Mouse (Mus musculus) midbrain, postnatal 0 days (tissue): Measurements from ENCODE around the gene Zfp459. TPM values are rescaled to one million over a fixed set of nuclear protein-coding genes. Genes with fewer than 3 reads are reported as not detected.
"Not testable (repeated sequence)": the region's sequence is repeated elsewhere in the genome, so short reads cannot be mapped to it uniquely, and the experiment has no call there.

ENCODE experiments used
- ATAC-seq: fragments of 200-750 bp; cut with Nextera tagmentation; 2 replicates; pipeline ENCODE4 v1.8.0; 2017; ENCODE audit warnings: moderate number of reproducible peaks, mild to moderate bottlenecking, moderate TSS enrichment, moderate library complexity; ENCODE audit not compliant: low FRiP score
- DNase-seq: peaks from one replicate; pipeline ENCODE4 v3.0.0-alpha.2; 2015; ENCODE audit warnings: low spot score
- H3K27ac ChIP-seq: fragments of 300-500 bp; sonication (generic); 2 replicates; pipeline ENCODE4 v1.5.1; 2014; ENCODE audit warnings: low read depth, mild to moderate bottlenecking, low read length, mixed read lengths
- H3K27me3 ChIP-seq: fragments of 300-500 bp; sonication (generic); 2 replicates; pipeline ENCODE4 v1.6.1; 2014; ENCODE audit warnings: low read length, control low read depth, mixed read lengths; ENCODE audit not compliant: insufficient read depth
- H3K36me3 ChIP-seq: fragments of 300-500 bp; sonication (generic); 2 replicates; pipeline ENCODE4 v1.6.1; 2014; ENCODE audit warnings: low read length, control low read depth, mixed read lengths; ENCODE audit not compliant: insufficient read depth
- H3K4me1 ChIP-seq: fragments of 300-500 bp; sonication (generic); 2 replicates; pipeline ENCODE4 v1.6.1; 2014; ENCODE audit warnings: mild to moderate bottlenecking, control low read depth, antibody characterized with exemption, low read length, mixed read lengths; ENCODE audit not compliant: insufficient read depth
- H3K4me2 ChIP-seq: fragments of 300-500 bp; sonication (generic); 2 replicates; pipeline ENCODE4 v1.6.1; 2014; ENCODE audit warnings: low read depth, mild to moderate bottlenecking, low read length, mixed read lengths; ENCODE audit not compliant: poor library complexity, severe bottlenecking
- H3K4me3 ChIP-seq: fragments of 300-500 bp; sonication (generic); 2 replicates; pipeline ENCODE4 v1.5.1; 2014; ENCODE audit warnings: low read depth, mild to moderate bottlenecking, low read length, moderate library complexity
- H3K9ac ChIP-seq: fragments of 300-500 bp; sonication (generic); replicated peaks from 2 replicates; pipeline ENCODE4 v1.6.1; 2014; ENCODE audit warnings: mild to moderate bottlenecking, low read length, moderate library complexity, mixed read lengths; ENCODE audit not compliant: poor library complexity, severe bottlenecking
- H3K9me3 ChIP-seq: fragments of 300-500 bp; sonication (generic); 2 replicates; pipeline ENCODE4 v1.6.1; 2016; ENCODE audit warnings: low read length, control low read depth
- CTCF ChIP-seq: IDR thresholded peaks from 2 replicates; pipeline ENCODE4 v1.5.1; 2016; ENCODE audit warnings: antibody characterized with exemption, mild to moderate bottlenecking
- WGBS: fragments of 180-500 bp; shearing (Covaris S2); extraction: QIAGEN DNeasy Blood & Tissue Kit; methylation state at CpG from one replicate; pipeline ENCODE4 v1.1.7; 2014; 5-methylcytosine and 5-hydroxymethylcytosine counted together
- polyA plus RNA-seq: library from polyadenylated mRNA; unstranded; fragments of >200 nt; fragmentation: Nextera tagmentation; extraction: Ambion mirVana; gene quantifications from 2 replicates; pipeline ENCODE4 v1.2.1, GENCODE M21; 2015
- total RNA-seq: library from RNA; depleted of rRNA; stranded (reverse); fragments of >200 nt; gene quantifications from 2 replicates; pipeline ENCODE4 v1.2.3, GENCODE M21; 2014; rRNA removed

Zfp459 gene
- 1.3 and 6.0 TPM in 2 replicates for total RNA-seq
- polyA plus RNA-seq: 1.2 and 1.3 TPM in 2 replicates

- TF ChIP-seq CTCF: peak; percentile 8; the same call in 1 of the 2 replicates
Measured at GRCm38 (mm10) chr13:67421207-67421857, at the start of gene Zfp459. Gene Zfp459, minus strand, starts transcription at chr13:67421418.

GRCm38 (mm10) chr13:67469274-67469673 lies 48.1 kb upstream of the Zfp459 start:
- 82% methylated on average over 3 of the region's 3 CpGs for WGBS
- peaks cover 9% of the 10 kb centered on the region for H3K9me3 ChIP-seq
- peaks cover 11% of the 10 kb centered on the region for H3K36me3 ChIP-seq
- no peak for DNase-seq
- no peak overlapping the region for H3K27ac ChIP-seq
- H3K27me3 ChIP-seq: no peaks in the 10 kb centered on the region
- H3K4me3 ChIP-seq: no peak overlapping the region
- ATAC-seq: no peak
- no peaks in the 10 kb centered on the region for H3K4me1 ChIP-seq
- H3K9ac ChIP-seq: no peak overlapping the region
- TF ChIP-seq CTCF: no peak
- H3K4me2 ChIP-seq: no peak overlapping the region

More at GRCm38 (mm10) chr13:67421207-67421857, at the start of gene Zfp459:
- H3K9me3 ChIP-seq: no peaks in the 10 kb centered on the region
- DNase-seq: peak; percentile 44
- H3K4me3 ChIP-seq: peak within 1 kb of the TSS; percentile 57
- no peaks in the 10 kb centered on the region for H3K36me3 ChIP-seq
- 2% methylated on average over 22 of the region's 22 CpGs for WGBS
- peak within 1 kb of the TSS; percentile 86 for H3K4me2 ChIP-seq
- no peak within 1 kb of the TSS for H3K27ac ChIP-seq
- peak; percentile 84 for ATAC-seq
- H3K27me3 ChIP-seq: no peaks in the 10 kb centered on the region
- H3K4me1 ChIP-seq: no peaks in the 10 kb centered on the region
- H3K9ac ChIP-seq: peak within 1 kb of the TSS; percentile 33; the same call in 1 of the 2 replicates

- H3K4me3 ChIP-seq, H3K9me3 ChIP-seq, ATAC-seq, DNase-seq, H3K27me3 ChIP-seq, H3K9ac ChIP-seq, H3K27ac ChIP-seq, H3K36me3 ChIP-seq, H3K4me1 ChIP-seq, H3K4me2 ChIP-seq: not testable (repeated sequence)
- WGBS: 85% methylated on average over 2 of the region's 5 CpGs
Measured at GRCm38 (mm10) chr13:67463506-67464185, 42.4 kb upstream of the Zfp459 start.

- Histone ChIP-seq H3K36me3 (no peaks in the 10 kb centered on the region), H3K27ac (no peak overlapping the region; the same call in 1 of the 2 replicates), H3K9ac (0 out of 2 replicates have a peak overlapping the region, but pooled peaks have one; percentile 52), H3K4me3 (peak overlapping the region; percentile 48), H3K4me2 (peak overlapping the region; percentile 66), H3K9me3 (no peaks in the 10 kb centered on the region), H3K4me1 (no peaks in the 10 kb centered on the region), H3K27me3 (no peaks in the 10 kb centered on the region)
- DNase-seq: no peak
- no peak for TF ChIP-seq CTCF
- 2% methylated on average over 3 of the region's 3 CpGs for WGBS
- ATAC-seq: peak; percentile 36; the same call in 1 of the 2 replicates
Measured at GRCm38 (mm10) chr13:67452021-67452309, 30.7 kb upstream of the Zfp459 start.

GRCm38 (mm10) chr13:67451172-67452020 lies 30.2 kb upstream of the Zfp459 start, which contains the start of gene Zfp874a:
Gene Zfp874a, minus strand, starts transcription at chr13:67451624.
- H3K27ac ChIP-seq: no peak within 1 kb of the TSS; the same call in none of the 2 replicates

GRCm38 (mm10) chr13:67437095-67437494 lies 15.9 kb upstream of the Zfp459 start:
- not testable (repeated sequence) for H3K36me3 ChIP-seq, H3K4me2 ChIP-seq, ATAC-seq, H3K4me1 ChIP-seq, H3K9me3 ChIP-seq, DNase-seq, H3K9ac ChIP-seq, H3K4me3 ChIP-seq, H3K27ac ChIP-seq, H3K27me3 ChIP-seq
- no CpG with 5 or more reads among the region's 3 CpGs for WGBS

More at GRCm38 (mm10) chr13:67451172-67452020, 30.2 kb upstream of the Zfp459 start, which contains the start of gene Zfp874a:
- DNase-seq (peak; percentile 93), ATAC-seq (peak; percentile 97)
- under 1% methylated on average over 20 of the region's 20 CpGs for WGBS
- H3K4me1 ChIP-seq: no peaks in the 10 kb centered on the region
- H3K36me3 ChIP-seq: no peaks in the 10 kb centered on the region
- H3K9ac ChIP-seq: peak within 1 kb of the TSS; percentile 52
- no peak for TF ChIP-seq CTCF
- H3K27me3 ChIP-seq: no peaks in the 10 kb centered on the region
- no peaks in the 10 kb centered on the region for H3K9me3 ChIP-seq
- H3K4me3 ChIP-seq: peak within 1 kb of the TSS; percentile 48
- peak within 1 kb of the TSS; percentile 66 for H3K4me2 ChIP-seq
